Mouse (Mus musculus) heart, adult 18-20 months (tissue): ENCODE data around the gene Efcab9. TPM values are rescaled to one million over a fixed set of nuclear protein-coding genes. Genes with fewer than 3 reads are reported as not detected.
A peak's percentile ranks its signal among the peaks of the same experiment; 100 is the strongest.

Experiments used
- DNase-seq, 2 experiments: peaks; one replicate each; pipeline ENCODE4 v3.0.0; 2021 to 2022; ENCODE audit warnings: mixed read lengths in 1 of 2
- total RNA-seq, 2 experiments: library from RNA; stranded (reverse); gene quantifications; 2 replicates each; pipeline ENCODE4 v1.2.3; 2021

The Efcab9 gene
- total RNA-seq, 2 experiments from 2014 or later, result 0.46 TPM; not detected in 1

DNA sequence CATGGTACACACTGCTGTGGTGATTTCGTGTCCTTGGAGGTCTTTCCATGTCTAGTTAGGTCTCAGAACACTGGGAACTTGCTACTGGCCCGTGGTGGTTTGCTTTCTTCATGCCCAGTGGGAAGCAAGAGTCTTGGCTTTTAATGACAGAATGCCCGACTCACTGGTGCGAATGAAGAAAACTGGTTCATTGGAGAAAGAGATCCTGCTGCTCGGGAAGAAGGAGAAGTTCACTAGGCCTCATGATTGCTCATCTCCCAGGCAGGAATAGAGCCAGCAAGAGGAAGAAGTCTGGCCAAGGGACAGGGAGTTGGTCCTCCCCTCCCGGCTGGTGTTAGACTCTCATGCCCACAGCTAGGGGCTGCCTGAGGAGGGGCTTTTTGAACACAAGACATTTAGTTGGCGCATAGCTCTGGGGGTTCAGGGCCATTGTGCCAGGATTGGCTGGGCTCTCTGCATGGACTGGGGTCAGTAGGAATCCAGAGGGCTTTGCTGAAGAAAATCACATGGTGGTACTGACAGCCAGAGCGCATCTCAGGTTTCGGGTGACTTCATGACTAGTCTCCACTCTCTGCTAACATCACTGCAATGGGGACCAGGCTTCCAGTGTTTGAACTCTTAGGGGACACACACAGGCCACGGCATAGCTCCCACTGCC is 24.6 kb upstream of the Efcab9 start:
- peak in 1 of 2 experiments; percentile 41 for DNase-seq

DNA sequence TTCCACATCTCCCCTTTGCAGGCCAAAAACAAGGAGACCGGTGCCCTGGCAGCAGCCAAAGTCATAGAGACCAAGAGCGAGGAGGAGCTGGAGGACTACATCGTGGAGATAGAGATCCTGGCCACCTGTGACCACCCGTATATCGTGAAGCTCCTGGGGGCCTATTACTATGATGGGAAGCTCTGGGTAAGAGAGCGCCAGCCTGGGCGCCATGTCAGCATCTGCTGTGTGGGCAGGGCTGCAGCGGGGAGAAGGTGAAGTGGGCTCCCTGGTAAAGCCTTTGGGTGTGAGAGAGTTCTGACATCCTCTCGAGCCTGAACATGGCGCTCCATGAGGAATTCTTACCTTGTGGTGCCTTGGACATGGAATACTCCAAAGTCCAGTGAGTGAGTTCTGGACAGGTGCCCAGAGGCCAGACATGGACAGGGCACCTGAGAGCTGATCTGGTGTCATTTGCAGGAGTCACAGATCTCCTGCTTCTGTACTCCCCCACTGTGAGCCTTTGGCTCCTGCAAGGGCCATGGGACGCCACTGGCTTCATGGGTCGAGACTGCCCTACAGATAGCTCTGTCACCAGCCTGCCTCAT is 23.3 kb upstream of the Efcab9 start:
- no peak for DNase-seq

DNA sequence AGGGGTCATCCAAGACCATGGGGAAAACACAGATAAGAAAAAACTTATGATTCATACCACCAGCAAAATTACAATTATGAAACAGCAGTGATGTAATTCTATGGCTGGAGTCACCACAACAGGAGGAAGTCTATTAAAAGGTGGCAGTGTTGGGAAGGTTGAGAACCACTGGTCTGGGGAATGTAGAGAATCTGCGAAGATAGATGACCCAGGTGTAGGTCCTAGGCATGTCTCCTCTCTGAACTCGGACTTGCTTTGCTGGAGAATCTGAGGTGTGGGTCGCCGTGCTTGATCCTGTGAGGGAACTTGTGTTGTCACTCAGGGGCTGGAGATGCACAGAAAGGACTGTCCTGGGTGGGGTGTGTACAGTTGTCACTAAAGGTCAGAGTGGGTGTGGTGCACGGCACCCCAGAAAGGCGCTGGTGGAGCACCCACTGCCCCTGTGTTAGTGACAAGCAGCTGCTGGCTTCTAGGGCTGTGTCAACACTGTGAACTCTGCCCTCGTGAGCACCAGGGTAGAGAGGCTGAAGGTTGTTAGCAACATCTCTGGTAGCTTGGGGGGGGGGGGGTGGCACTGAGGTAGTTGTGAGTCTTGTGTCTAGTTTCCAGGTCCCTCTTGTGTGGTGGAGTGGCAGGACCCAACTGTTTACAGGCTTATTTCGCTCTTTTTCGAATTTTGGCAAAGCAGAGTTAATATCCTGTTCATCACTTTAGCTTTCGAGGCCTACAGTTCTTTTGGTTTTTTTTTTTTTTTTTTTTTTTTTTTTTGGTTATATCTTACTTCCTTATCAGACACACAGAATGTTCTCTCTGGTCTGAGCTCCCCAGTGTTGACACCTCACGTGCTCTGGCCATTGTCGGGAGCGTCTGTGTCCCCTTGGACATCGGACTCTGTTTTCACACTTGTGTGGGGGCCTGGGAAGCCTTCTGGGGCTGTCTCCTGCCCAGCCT is 22.5 kb upstream of the Efcab9 start:
- DNase-seq, result no peak

DNA sequence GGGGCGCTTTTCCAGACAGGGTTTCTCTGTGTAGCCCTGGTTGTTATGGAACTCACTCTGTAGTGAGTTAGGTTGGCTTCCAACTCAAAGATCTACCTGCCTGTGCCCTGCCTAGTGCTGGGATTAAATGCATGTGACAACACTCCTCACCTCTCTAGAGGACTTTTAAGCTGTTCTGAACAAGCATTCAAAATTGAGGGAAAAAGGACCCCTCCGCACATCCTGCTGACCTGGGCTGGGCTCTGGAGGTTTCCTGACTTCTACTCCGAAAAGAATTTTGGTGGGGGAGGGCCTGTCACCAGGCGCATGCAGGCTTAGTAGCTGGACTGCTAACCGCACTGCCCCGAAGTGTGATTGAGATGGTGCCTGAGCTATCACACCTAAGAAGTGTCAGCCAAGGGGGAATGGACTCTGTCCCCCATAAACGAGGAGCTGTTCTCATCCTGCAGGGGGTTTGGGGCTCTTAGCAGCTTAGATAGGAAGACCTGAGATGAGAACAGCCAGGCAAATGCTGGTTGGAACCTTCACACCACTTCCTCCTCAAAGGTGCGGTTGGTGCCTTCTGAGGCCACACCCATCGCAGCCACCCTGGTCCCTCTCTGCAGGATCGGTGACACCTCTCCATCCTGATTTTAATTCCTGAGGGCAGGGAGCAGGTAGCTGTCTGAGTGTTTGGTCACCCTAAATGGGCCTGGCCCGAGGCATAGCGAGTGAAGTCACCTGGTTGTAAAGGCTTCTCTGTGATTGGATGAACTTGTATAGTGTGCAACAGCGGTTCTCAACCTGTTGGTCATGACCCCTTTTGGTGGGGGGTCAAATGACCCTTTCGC is 21.6 kb upstream of the Efcab9 start:
- no peak for DNase-seq

DNA sequence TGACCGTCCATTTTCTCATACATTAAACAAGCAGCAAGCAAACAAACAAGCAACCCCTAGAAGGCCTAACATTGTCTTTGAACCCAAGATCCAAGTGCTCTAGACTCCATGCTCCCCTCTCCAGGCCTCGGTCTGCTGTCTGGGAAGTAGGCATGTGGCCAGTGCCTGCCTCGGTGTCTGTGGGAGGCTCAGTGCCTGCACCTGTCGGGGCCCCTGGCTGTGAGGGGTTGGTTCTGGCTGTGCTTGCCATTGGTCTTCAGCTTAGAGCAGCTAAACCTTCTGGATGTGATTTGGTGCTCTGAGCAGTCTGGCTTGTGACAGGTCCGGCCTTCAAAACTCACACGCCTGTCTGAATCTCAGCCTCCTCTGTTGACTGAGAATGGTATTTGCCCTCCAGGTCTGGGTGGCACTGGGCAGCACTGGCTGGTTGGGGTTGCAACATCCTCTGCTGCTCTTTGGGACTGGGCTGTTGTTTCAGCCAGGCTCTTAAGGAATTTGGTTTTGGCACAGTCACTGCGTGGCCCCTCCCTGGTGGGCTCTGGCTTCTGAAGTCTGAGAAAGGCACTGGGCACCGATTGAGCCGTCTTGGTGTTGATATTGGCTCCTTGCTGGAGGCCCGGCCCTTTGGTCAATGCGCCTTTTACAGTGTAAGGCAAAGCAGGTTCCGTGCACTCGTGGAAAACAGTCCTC is 20.7 kb upstream of the Efcab9 start:
- DNase-seq, result no peak

DNA sequence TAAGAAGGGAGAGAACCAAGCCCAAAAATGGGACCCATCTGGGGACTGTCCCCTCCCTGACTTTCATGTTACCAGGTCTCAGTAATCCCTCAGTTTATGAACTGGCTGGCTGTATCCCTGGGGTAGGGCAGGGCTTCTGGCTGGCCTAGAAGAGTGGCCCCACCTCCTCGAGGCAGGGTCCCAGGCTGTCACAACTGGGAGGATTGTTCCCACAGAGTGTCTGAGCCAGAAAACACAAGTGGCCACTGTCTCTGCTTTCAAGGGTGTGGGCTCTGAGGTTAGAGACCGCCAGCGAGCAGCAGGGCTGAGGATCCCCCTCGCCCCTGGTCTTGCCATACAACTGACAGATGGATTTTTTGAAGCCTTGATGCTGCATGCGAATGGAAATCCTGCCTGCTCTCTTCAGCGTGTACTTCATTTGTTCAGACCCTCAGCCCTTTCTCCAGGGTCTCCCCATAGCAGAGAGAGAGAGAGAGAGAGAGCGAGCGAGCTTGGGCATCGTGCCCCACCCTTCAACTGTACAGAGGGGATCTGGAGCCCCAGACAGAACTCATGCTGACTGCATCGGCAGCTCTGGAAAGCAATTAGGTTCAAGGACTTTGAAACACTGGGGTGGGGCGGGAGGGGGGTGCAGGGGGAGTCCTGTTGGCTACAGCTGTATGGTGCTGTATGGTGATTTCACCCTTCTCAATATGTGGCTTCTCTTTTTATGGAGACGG is 19.9 kb upstream of the Efcab9 start:
- peak in 1 of 2 experiments; percentile 66 for DNase-seq

DNA sequence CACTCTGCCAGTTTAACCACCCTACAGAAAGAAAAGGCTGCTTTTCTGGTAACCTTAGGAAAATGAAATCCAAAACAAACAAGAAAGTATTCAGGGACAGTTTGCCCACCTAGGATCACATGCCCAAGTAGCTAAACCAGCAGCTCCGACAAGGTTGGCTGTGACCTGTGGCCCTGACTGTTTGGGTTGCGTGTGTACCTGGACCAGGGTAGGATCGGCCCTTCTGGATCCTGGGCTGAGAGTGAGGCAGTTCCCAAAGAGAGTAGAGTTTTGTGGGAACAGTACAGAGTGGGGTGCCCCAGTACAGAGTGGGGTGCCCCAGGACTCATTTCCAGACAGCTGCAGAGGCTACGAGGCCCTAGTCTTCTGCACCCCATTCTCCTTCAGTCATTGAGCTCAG is 19.2 kb upstream of the Efcab9 start:
- DNase-seq, result no peak

DNA sequence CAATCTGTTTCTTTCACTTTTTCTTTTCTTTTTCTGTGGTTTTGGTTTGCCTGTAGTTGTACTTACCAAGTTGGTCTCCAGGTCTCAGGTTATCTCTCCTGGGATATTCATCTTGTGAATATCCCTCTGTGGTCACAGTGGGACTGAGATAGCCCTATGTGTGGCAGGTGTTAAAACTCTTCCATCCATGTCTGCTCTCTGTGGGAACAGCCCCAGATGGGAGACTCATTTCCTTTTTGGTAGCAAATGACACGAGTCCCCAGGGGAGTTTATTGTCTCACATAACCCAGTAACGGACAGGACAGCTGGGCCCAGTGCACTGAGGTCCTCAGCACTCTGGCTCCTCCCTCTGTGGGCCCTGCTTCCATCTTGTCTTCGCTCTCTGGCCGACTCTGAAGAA is 18.2 kb upstream of the Efcab9 start:
- peak in 1 of 2 experiments; percentile 87 for DNase-seq

DNA sequence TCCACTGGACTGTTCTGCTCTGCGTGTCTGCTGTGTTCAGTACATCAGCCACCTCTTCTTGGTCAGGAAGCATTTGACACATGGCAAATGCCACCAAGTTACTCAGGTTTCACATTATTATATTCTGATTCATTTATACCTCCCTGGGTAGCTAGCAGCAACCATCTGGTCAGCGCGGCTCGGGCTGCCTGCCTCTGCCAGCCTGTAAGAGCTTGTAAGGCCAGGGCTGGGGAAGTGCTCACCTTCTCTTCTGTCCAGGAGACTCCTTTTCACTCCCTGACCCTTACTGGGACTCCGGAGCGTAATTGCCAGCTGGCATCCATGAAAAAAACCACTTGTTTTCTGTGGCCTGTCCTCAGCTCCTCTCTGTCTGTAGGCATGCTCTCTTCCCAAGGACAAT is 17.4 kb upstream of the Efcab9 start:
- DNase-seq, result no peak

DNA sequence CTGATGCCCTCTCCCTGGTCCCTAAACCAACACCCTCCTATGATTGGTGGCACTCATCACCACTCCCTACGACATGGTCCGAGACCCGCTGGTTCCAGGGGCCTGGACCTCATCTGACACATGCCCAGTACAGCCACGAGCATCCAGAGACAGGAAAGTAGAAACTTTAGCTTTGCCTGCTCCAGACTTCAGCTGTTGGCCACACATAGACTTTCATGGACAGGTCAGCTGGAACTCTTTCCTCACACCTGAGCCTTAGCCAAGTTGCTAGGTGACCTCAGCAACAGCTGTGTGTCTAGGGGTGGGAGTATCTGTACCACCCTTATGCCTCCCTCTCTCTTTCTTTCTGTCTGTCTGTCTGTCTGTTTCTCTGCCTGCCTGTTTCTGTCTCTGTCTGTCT is 16.4 kb upstream of the Efcab9 start:
- DNase-seq, result peak in 1 of 2 experiments; percentile 51

DNA sequence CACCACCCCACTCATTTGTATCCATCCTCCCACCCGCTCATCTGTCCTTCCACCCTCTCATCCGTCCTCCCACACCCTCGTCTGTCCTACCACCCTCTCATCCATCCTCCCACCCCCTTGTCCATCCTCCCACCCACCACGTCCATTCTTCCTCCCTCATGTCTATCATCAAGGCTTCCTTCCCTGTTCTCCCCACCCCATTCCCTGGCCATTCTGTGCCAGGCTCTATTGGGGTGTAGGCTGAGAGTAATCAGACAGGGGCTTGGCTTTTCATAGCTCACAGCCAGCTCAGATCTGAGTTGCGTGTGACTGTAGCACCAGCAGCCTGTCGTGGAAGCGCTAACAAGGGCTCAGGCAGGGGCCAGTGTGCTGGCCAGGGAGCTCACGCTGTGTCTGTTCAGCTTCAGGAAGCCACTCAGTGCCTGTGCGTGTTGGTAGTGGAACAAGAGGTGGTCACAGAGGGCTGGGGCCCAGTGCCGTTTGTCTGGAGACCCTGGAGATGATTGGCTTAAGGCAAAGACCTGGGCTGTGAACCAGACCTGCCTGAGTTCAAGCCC is 15.6 kb upstream of the Efcab9 start:
- DNase-seq, result no peak

DNA sequence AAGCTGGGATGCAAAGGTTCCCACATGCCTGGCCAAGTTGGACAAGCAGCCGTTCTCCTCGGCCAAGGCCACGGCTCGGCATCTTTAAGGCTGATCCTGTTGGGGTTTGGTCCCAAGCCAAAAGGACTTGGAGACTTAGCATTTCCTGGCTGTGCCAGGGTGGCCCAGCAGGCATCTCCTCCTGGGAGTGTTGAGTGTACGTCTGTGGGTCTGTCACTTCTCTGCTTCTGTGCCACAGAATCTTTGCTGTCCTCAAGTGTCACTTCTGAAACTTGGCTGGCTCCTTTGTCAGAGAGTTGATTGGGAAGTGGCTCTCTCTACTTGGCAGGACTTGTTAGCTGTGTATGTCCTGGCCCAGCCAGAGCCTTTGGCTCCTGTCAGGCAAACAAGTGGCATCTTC is 14.6 kb upstream of the Efcab9 start:
- peak; percentile 71 to 79 for DNase-seq

DNA sequence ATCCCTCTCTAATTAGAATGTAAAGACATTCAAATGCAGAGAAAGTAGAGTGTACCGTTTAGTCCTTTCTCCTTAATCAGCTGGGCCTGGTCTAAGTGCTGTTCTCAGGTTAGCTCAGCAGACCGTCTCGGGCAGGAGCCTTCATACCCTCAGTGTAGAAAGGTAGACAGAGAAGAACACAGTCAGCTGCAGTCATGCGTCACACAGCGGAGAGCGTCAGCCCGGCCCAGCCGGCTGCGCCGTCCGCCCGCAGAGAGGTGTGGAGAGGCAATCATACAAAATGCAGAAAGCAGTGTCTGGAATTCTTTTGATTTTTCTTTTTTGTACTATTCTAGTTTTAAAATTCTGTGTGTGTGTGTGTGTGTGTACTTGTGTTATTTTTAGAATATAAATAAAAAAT is 13.7 kb upstream of the Efcab9 start:
- DNase-seq, result no peak

DNA sequence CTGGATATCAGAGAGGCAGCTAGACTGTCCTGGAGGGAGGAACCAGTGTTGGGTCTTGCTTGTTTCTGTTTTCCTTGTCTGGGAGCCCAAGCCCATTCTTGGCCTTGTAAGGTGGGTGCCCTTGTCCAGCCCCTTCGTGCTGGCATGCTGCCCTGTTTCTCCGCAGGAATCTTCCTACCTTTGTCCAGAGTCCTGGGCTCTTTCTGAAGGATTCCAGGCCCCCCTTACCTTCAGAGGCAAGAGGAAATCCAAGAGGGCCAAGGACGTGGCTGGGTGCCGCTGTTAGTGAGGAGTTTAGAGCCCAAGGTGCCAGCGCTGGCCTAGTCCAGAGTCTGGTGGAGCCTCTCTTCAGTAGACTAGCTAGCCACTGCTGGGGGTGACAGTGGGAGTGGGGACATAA is 12.6 kb upstream of the Efcab9 start:
- peak in 1 of 2 experiments; percentile 12 for DNase-seq

DNA sequence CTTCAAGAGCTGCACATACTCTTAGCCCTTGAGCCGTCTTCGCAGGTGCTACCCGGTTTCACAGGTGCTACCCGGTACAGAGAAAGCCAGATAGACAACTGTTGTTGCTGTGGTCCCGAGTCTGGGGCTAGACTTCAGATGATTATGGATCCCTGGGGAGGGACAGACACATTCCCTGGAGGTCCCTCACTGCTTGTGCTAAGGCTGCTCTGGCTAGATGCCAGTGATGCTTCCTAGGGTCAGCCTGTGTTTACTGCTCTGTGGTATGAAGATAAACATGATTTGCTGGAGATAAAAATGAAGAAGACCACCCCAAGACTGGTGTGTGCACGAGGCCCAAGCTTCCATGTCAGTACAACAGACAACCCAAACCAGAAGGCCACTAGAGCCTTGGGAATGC is 12.2 kb upstream of the Efcab9 start:
- peak in 1 of 2 experiments; percentile 14 for DNase-seq

DNA sequence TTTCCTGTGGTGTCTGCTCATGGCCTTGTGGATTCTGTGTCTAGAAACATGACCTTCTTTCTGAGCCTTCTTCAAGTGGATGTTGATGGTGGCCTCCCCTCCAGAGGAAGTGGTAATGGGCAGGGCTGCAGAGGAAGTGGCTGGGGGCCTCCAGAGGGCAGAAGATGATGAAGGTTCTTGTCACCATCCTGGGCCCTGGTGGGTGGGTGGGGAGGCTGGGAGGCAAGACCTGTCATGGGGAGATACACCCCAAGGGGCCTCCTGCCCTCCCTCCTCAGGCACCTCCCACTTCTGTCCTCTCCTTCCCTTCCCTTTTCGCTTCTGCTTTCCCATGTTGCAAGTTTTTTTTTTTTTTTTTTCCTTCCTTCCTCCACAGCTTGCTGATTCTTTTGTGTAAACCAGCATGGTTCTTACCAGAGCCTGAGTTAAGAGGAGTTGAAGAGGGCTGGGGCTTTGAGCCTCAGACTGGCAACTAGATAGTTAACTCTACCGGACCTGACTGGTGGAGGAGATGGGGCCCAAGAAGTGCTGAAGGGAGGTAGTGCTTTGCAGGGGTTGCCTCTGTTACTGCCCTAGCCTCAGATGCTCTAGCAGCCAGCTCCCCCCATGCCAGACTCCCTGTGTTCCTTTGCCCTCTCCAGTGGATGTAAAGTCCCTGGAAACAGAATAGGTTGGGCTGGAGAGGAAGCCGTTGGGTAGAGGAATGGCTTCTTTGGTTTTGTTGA is 11.0 kb upstream of the Efcab9 start:
- DNase-seq, result peak; percentile 24 to 74

DNA sequence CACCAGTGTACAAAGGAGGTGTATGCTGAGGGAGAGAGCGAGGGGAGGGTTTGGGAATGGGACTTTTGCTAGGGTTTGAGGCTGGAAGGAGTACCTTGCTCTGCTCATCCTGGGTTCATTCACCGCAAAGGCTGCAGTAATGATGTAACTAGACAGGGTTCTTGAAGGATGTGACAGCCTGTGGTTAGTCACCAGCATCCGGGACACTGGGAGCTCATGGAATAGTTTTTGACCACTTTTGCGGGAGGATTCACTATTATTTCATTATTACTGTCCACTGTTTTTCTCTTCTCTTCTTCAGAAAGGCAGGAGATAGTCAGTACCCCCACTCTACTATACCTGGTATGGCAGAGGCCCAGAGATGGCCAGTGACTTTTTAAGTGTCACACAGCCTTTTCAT is 10.3 kb upstream of the Efcab9 start:
- DNase-seq, result peak in 1 of 2 experiments; percentile 8

DNA sequence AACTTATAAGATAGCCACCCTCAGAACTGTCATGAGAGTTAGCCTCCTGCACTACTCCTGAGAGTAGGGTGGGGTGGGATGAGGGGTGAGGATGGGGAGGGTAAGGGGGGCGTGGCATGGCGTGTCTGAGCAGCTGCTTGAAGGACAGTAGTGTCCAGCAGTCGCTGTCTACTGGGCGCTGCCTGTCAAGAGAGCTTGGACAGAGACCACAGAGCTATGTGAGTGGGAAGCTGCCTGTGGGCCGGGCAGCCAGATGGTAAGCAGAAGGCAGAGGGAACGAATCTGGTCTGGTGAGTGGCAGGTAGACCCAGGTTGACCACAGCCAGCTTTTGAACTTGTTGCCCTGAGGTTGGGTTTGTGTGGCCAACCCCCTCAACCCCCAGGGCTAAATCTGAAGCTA is 8.6 kb upstream of the Efcab9 start:
- DNase-seq, result no peak

DNA sequence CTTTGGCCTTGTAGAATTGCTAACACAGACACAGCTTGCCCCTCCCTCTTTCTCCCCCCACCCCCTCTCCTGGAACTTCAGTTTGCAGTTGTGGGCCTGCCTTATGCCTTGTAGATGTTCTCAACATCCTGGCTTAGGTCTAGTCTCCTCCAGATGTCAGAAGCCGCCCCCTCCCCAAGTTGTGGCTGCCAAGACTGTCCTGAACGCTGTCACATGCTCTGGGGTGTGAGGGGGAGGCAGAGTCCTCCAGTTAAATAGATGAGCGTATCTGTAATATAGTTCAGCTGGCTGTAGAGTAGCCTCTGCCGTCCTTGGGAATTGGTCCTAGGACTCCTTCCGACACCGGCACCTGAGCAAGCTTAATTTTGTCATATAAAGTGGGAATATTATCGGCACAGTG is 7.8 kb upstream of the Efcab9 start:
- no peak for DNase-seq

DNA sequence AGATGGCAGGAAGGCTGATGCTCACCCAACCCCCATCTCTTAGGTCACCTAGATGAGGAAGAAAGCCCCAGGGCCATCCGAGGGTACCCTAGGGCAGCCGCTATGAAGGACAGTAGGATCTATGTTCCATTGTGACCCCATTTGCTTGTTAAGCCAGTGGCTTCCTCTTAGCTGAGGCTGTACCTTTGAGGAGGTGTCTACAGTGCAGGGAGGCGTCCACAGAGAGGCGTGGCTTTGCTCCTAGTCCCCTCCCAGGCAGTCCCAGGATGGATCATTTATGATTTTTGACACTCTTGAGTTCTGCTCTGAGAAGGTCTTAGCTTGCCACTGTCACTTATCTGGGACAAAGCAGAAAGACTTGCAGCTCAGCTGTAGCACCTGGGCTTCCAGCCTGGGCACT is 7.0 kb upstream of the Efcab9 start:
- DNase-seq, result no peak
